28 mouse cellular contexts compared by ENCODE assay signal in the genomic region with DNA sequence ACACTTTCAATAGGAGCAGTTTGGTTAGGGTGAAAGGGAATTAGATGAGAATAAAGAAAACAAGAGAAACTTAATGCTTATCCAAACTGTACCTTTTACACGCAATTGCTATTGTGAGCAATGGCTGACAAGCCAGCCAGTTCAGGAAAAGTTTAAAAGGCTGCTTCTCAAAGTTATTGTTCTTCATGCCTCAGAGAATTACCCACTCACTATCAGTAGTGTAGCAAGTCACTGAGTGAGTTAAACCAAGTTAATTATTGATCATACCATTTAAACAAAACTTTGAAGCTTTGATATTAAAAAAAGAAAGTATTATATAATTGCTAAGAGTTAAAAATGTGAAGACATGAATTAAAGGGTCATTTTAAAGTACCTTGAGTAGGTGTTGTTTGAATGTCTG.
"Had no signal": no experiment of that assay in that cellular context is flagged by ENCODE, and none has a peak within 500 bp of the region (broad histone marks: within the 10 kb centered on the region; RNA-seq: fewer than 3 reads in every experiment).

No protein-coding gene starts in this region.

- H3K9me3 ChIP-seq: embryonic facial prominence, embryonic 10.5 days; embryonic facial prominence, embryonic 12.5 days; embryonic facial prominence, embryonic 13.5 days; embryonic facial prominence, embryonic 15.5 days; forebrain, embryonic 10.5 days; forebrain, embryonic 12.5 days; forebrain, embryonic 13.5 days; forebrain, embryonic 15.5 days had no signal

- H3K4me2 ChIP-seq: embryonic facial prominence, embryonic 12.5 days; embryonic facial prominence, embryonic 13.5 days; embryonic facial prominence, embryonic 15.5 days; forebrain, embryonic 12.5 days; forebrain, embryonic 13.5 days; forebrain, embryonic 15.5 days had no signal

- H3K4me1 ChIP-seq: embryonic facial prominence, embryonic 10.5 days; embryonic facial prominence, embryonic 12.5 days; embryonic facial prominence, embryonic 13.5 days; embryonic facial prominence, embryonic 15.5 days; forebrain, embryonic 10.5 days; forebrain, embryonic 12.5 days; forebrain, embryonic 13.5 days; forebrain, embryonic 15.5 days had no signal

- ATAC-seq: forebrain, embryonic 13.5 days; forebrain, embryonic 14.5 days; forebrain, embryonic 15.5 days; forebrain, embryonic 16.5 days; forebrain, postnatal 0 days had no signal

- H3K27me3 ChIP-seq: embryonic facial prominence, embryonic 12.5 days; embryonic facial prominence, embryonic 13.5 days; embryonic facial prominence, embryonic 15.5 days; forebrain, embryonic 12.5 days; forebrain, embryonic 13.5 days; forebrain, embryonic 15.5 days had no signal

- DNase-seq: cerebellum, adult 2 months; cerebellum, adult 8-10 months; cerebellum, adult 9-10 months; cerebellum, adult 9-11 months; cerebellum, postnatal 10 days; cerebellum, postnatal 14 days; cerebellum, postnatal 25 days; cerebellum, postnatal 36 days; embryo, embryonic 11 days; forebrain, postnatal 0 days; gastrocnemius, adult 2 months; gastrocnemius, postnatal 10 days; gastrocnemius, postnatal 14 days; gastrocnemius, postnatal 25 days; gastrocnemius, postnatal 36 days; heart, adult 11 months; heart, adult 18-20 months had no signal

- H3K9ac ChIP-seq: embryonic facial prominence, embryonic 12.5 days; embryonic facial prominence, embryonic 13.5 days; embryonic facial prominence, embryonic 15.5 days; forebrain, embryonic 12.5 days; forebrain, embryonic 13.5 days; forebrain, embryonic 15.5 days; forebrain, postnatal 0 days had no signal

- H3K4me3 ChIP-seq: embryonic facial prominence, embryonic 10.5 days; embryonic facial prominence, embryonic 12.5 days; embryonic facial prominence, embryonic 13.5 days; embryonic facial prominence, embryonic 15.5 days; erythroblast, embryonic 14.5 days; forebrain, embryonic 10.5 days; forebrain, embryonic 12.5 days; forebrain, embryonic 13.5 days; forebrain, embryonic 15.5 days; gastrocnemius, adult 2 months had no signal

- H3K36me3 ChIP-seq: embryonic facial prominence, embryonic 10.5 days; embryonic facial prominence, embryonic 12.5 days; embryonic facial prominence, embryonic 13.5 days; embryonic facial prominence, embryonic 15.5 days; forebrain, embryonic 10.5 days; forebrain, embryonic 12.5 days; forebrain, embryonic 15.5 days had no signal

- H3K27ac ChIP-seq: embryonic facial prominence, embryonic 10.5 days; embryonic facial prominence, embryonic 12.5 days; embryonic facial prominence, embryonic 13.5 days; embryonic facial prominence, embryonic 15.5 days; forebrain, embryonic 10.5 days; forebrain, embryonic 12.5 days; forebrain, embryonic 13.5 days; forebrain, embryonic 15.5 days; gastrocnemius, adult 2 months had no signal
